Mouse (Mus musculus) megakaryocyte, embryonic 14.5 days (primary cell): ENCODE measurements around the gene Crip2.

Experiments
- FLI1 ChIP-seq: IDR thresholded peaks from 2 replicates; pipeline ENCODE4 v1.6.1; 2012; ENCODE audit warnings: low read length, inconsistent platforms, mixed read lengths
- GATA1 ChIP-seq: IDR thresholded peaks from 3 replicates; pipeline ENCODE4 v1.6.1; 2012; ENCODE audit warnings: mixed read lengths, low read length, inconsistent platforms, borderline replicate concordance

DNA sequence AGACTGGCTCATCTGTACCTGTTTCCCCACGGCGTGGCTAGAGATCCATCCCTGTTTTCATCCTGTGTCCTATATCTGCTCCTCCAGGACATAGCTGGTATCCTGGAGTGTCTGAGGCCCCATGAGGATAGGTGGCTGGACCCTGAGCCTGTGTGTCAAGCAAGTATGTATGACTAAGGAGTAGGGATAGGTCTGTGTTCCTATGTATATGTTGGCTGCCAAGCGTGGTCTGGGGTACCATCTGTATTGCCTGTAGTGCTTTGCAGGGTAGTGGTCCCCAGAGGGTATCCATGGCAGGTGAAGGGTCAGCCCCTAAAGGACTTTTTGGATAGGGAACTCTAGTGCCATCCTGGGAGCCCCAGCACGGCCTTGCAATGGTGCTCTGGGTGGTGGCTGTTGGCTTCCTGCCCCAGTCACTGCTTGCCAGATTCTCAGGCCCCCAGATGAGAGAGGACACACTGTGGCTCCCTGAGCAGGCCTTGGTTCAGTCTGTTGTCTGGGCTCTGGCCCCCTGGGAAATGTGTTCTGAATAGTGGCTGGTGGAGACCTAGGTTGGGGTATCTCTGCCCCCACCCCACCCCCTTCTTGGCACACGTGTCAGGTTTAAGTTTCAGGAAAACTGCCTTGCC lies 39.5 kb upstream of the Crip2 start:
- no peak for TF ChIP-seq GATA1
- TF ChIP-seq FLI1 = no peak
